Mouse (Mus musculus) small intestine, adult 2 months (tissue): Measurements from ENCODE around the gene Ppp4r4. TPM values are rescaled to one million over a fixed set of nuclear protein-coding genes. Genes with fewer than 3 reads are reported as not detected.
"Not testable (repeated sequence)": the region's sequence is repeated elsewhere in the genome, so short reads cannot be mapped to it uniquely, and the experiment has no call there.

ENCODE experiments used
- H3K27ac ChIP-seq: fragments of 200-500 bp; 2 replicates; pipeline ENCODE4 v1.5.1; 2012; ENCODE audit warnings: low read depth, low read length, control low read depth, inconsistent platforms; ENCODE audit not compliant: insufficient read depth
- H3K27me3 ChIP-seq: fragments of 200-500 bp; 2 replicates; pipeline ENCODE4 v1.6.1; 2012; ENCODE audit warnings: mild to moderate bottlenecking, moderate library complexity, low read length, inconsistent platforms; ENCODE audit not compliant: control insufficient read depth, insufficient read depth
- H3K36me3 ChIP-seq: fragments of 200-500 bp; 2 replicates; pipeline ENCODE4 v1.6.1; 2012; ENCODE audit warnings: mild to moderate bottlenecking, low read length, control low read depth, inconsistent platforms; ENCODE audit not compliant: control insufficient read depth, insufficient read depth
- H3K4me1 ChIP-seq: fragments of 200-500 bp; 2 replicates; pipeline ENCODE4 v1.6.1; 2012; ENCODE audit warnings: low read length, inconsistent platforms, mixed read lengths; ENCODE audit not compliant: control insufficient read depth, insufficient read depth, insufficient read length
- H3K4me3 ChIP-seq: fragments of 200-500 bp; 2 replicates; pipeline ENCODE4 v1.5.1; 2012; ENCODE audit warnings: low read depth, mild to moderate bottlenecking, control low read depth, inconsistent platforms, low read length, moderate library complexity
- CTCF ChIP-seq: fragments of 200-500 bp; IDR thresholded peaks from 2 replicates; pipeline ENCODE4 v1.5.1; 2012; ENCODE audit warnings: low read depth, mild to moderate bottlenecking, control low read depth, inconsistent platforms, low read length, moderate library complexity, mixed read lengths; ENCODE audit not compliant: insufficient replicate concordance, insufficient read length; ENCODE audit errors: extremely low read depth
- POLR2A ChIP-seq: fragments of 200-500 bp; IDR thresholded peaks from 2 replicates; pipeline ENCODE4 v1.6.1; 2012; ENCODE audit warnings: low read depth, mild to moderate bottlenecking, control low read depth, inconsistent platforms, low read length, moderate library complexity
- WGBS: fragments of 180-500 bp; shearing (Covaris S2); methylation state at CpG from one replicate; pipeline ENCODE4 v1.1.7; 2018; 5-methylcytosine and 5-hydroxymethylcytosine counted together
- polyA plus RNA-seq: library from polyadenylated mRNA; depleted of rRNA; stranded (reverse); fragments of >200 nt; gene quantifications from 2 replicates; pipeline ENCODE4 v1.2.3, GENCODE M21; 2012; rRNA removed

The Ppp4r4 gene
- polyA plus RNA-seq, 1 experiment, result 0.24 TPM

GRCm38 (mm10) chr12:103655123-103656044 is 123.3 kb downstream of the Ppp4r4 start:
- Histone ChIP-seq H3K4me3 (no peak overlapping the region), H3K27ac (no peak overlapping the region), H3K27me3 (no peaks in the 10 kb centered on the region), H3K4me1 (no peaks in the 10 kb centered on the region; the same call in 1 of the 2 replicates), H3K36me3 (no peaks in the 10 kb centered on the region)
- WGBS, result 88% methylated on average over 7 of the region's 7 CpGs
- no peak for TF ChIP-seq POLR2A

DNA sequence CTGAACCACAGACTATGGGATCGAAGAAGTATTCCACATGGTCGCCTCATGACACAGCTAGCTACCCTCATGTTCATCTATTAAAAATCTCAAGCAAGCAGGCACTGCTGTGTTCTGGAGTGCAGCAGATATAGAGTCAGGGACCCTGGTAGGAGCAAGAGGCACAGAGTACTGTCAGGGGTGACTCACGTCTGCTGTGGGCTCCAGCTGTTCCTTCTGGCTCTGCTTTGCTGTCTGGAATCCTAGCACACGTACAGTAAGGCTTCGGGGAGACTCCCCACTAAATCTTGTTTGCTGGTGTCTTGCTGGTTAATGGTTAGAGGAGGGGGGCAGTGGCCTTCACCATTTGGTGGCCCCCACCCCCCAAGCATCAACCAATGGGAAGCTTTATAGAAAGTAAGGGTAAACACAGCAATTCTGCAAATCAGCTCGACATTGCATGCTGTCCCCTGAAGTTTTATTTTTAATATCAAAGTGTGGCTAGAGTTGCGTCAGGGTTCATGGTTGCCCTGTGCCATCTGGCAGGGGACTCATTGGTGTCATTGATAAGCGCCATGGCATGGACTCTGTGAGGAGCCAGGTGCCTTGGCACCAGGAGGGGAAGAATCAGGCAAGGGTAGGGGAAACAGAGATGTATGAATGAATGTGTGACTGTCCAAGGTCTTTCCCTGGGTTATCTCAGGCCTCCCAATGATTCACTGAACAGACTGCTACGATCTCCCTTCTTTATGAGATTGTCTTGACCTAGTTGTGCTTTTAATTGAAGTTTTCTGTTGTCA is 125.0 kb downstream of the Ppp4r4 start, which contains the start of gene Serpina6:
Gene Serpina6, minus strand, starts transcription at position 365 of the 779 bp plus-strand sequence.
- Histone ChIP-seq H3K4me3 (no peak within 1 kb of the TSS), H3K27ac (no peak within 1 kb of the TSS), H3K36me3 (no peaks in the 10 kb centered on the region), H3K27me3 (no peaks in the 10 kb centered on the region), H3K4me1 (no peaks in the 10 kb centered on the region; the same call in 1 of the 2 replicates)
- TF ChIP-seq CTCF, result no peak
- TF ChIP-seq POLR2A, result no peak
- 67% methylated on average over 9 of the region's 9 CpGs for WGBS

- H3K36me3 ChIP-seq, result no peaks in the 10 kb centered on the region
- H3K4me1 ChIP-seq, result no peaks in the 10 kb centered on the region; the same call in 1 of the 2 replicates
- no peak overlapping the region for H3K4me3 ChIP-seq
- H3K27me3 ChIP-seq, result no peaks in the 10 kb centered on the region
- 85% methylated on average over 10 of the region's 10 CpGs for WGBS
- H3K27ac ChIP-seq, result no peak overlapping the region
- no peak for TF ChIP-seq POLR2A
- no peak for TF ChIP-seq CTCF
Observed at GRCm38 (mm10) chr12:103657991-103658390, 125.9 kb downstream of the Ppp4r4 start.

- no peaks in the 10 kb centered on the region for H3K36me3 ChIP-seq
- TF ChIP-seq CTCF (no peak), POLR2A (no peak)
- H3K4me1 ChIP-seq, result no peaks in the 10 kb centered on the region; the same call in 1 of the 2 replicates
- 70% methylated on average over 2 of the region's 2 CpGs for WGBS
- H3K27ac ChIP-seq, result no peak overlapping the region
- no peaks in the 10 kb centered on the region for H3K27me3 ChIP-seq
- no peak overlapping the region for H3K4me3 ChIP-seq
Observed at GRCm38 (mm10) chr12:103659171-103659570, 127.1 kb downstream of the Ppp4r4 start.

GRCm38 (mm10) chr12:103660076-103660475 is 128.0 kb downstream of the Ppp4r4 start:
- H3K4me1 ChIP-seq, result no peaks in the 10 kb centered on the region; the same call in 1 of the 2 replicates
- no peak for TF ChIP-seq CTCF
- TF ChIP-seq POLR2A, result no peak
- 92% methylated on average over 5 of the region's 5 CpGs for WGBS
- no peak overlapping the region for H3K27ac ChIP-seq
- no peaks in the 10 kb centered on the region for H3K27me3 ChIP-seq
- H3K4me3 ChIP-seq, result no peak overlapping the region
- H3K36me3 ChIP-seq, result no peaks in the 10 kb centered on the region

DNA sequence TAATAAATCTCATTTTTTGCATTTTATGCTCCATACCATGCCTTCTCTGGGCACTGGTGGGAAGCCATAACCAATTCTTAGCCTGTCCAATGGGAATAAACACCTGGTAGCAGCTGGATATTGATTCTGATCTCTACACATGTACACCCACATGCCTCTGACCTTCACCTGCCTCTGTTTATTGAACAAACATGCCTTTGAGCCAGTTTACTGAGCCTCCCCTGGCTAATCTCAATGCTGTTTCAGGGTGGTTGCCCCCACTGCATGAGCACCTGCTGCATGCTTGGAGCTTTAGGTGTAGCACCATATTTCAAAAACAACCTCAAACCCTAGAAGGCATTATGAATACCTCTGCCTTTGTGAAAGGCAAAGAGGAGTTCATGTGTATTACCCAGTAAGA is 130.0 kb downstream of the Ppp4r4 start:
- H3K36me3 ChIP-seq, H3K27ac ChIP-seq, H3K27me3 ChIP-seq, H3K4me1 ChIP-seq, H3K4me3 ChIP-seq: not testable (repeated sequence)

Other genes with a start within 250 kb of the Ppp4r4 start
- gene Fam181a, start 221.3 kb upstream of the Ppp4r4 start, polyA plus RNA-seq, result not detected in 2 replicates
- 75.6 and 106 TPM in 2 replicates for gene Asb2, start 176.3 kb upstream of the Ppp4r4 start, polyA plus RNA-seq
- 0.75 and 0.85 TPM in 2 replicates for gene Otub2, start 143.6 kb upstream of the Ppp4r4 start, polyA plus RNA-seq
- 0.39 and 0.42 TPM in 2 replicates for gene 9330161L09Rik, start 124.5 kb upstream of the Ppp4r4 start, polyA plus RNA-seq
- gene Ddx24, start 106.5 kb upstream of the Ppp4r4 start, polyA plus RNA-seq, result 12.5 and 21.8 TPM in 2 replicates
- gene Ifi27, start 98.1 kb upstream of the Ppp4r4 start, polyA plus RNA-seq, result 96.5 and 170 TPM in 2 replicates
- gene Ifi27l2a, start 88.6 kb upstream of the Ppp4r4 start, polyA plus RNA-seq, result 286 and 307 TPM in 2 replicates
- gene Ifi27l2b, start 75.1 kb upstream of the Ppp4r4 start, polyA plus RNA-seq, result 652 and 1,447 TPM in 2 replicates
- 0.25 TPM in 1 of 2 replicates, not detected in the other for gene Serpina10, start 99.2 kb downstream of the Ppp4r4 start, polyA plus RNA-seq
- gene Serpina6, start 124.9 kb downstream of the Ppp4r4 start, polyA plus RNA-seq, result not detected in 2 replicates
- not detected in 2 replicates for gene Serpina16, start 143.9 kb downstream of the Ppp4r4 start, polyA plus RNA-seq
- gene Serpina1f, start 163.2 kb downstream of the Ppp4r4 start, polyA plus RNA-seq, result 0.44 TPM in 1 of 2 replicates, not detected in the other
- gene Serpina1d, start 241.3 kb downstream of the Ppp4r4 start, polyA plus RNA-seq, result not detected in 2 replicates